Mouse (Mus musculus) R1 (cell line): ENCODE results near the gene Nat8.
A peak's percentile ranks its signal among the peaks of the same experiment; 100 is the strongest.
"Not testable (repeated sequence)": the region's sequence is repeated elsewhere in the genome, so short reads cannot be mapped to it uniquely, and the experiment has no call there.

Source experiments
- DNase-seq: peaks from one replicate; pipeline ENCODE4 v3.0.0-alpha.2; 2018; ENCODE audit warnings: low read depth, low spot score

Nat8 gene

GRCm38 (mm10) chr6:85831796-85832321 lies at the start of gene Nat8:
Gene Nat8 (minus strand): TSS chr6:85832082.
- no peak for DNase-seq

- DNase-seq = not testable (repeated sequence)
Observed at GRCm38 (mm10) chr6:85869006-85869405, 37.1 kb upstream of the Nat8 start, which contains the start of gene Nat8f2. Gene Nat8f2 (minus strand): TSS chr6:85869158.

- DNase-seq = no peak
Observed at GRCm38 (mm10) chr6:85867726-85868690, 36.1 kb upstream of the Nat8 start.

GRCm38 (mm10) chr6:85866995-85867394 lies 35.1 kb upstream of the Nat8 start:
- not testable (repeated sequence) for DNase-seq

GRCm38 (mm10) chr6:85866166-85866565 lies 34.3 kb upstream of the Nat8 start:
- not testable (repeated sequence) for DNase-seq

GRCm38 (mm10) chr6:85864900-85865639 lies 33.2 kb upstream of the Nat8 start:
- DNase-seq = not testable (repeated sequence)

GRCm38 (mm10) chr6:85863840-85864239 lies 32.0 kb upstream of the Nat8 start:
- DNase-seq = no peak

GRCm38 (mm10) chr6:85863136-85863535 lies 31.3 kb upstream of the Nat8 start:
- DNase-seq = no peak

GRCm38 (mm10) chr6:85862565-85862964 lies 30.7 kb upstream of the Nat8 start:
- DNase-seq = no peak

- DNase-seq = no peak
Observed at GRCm38 (mm10) chr6:85861247-85861646, 29.4 kb upstream of the Nat8 start.

GRCm38 (mm10) chr6:85856194-85856678 lies 24.4 kb upstream of the Nat8 start:
- no peak for DNase-seq

- no peak for DNase-seq
Observed at GRCm38 (mm10) chr6:85853481-85853880, 21.6 kb upstream of the Nat8 start.

GRCm38 (mm10) chr6:85851062-85851773 lies 19.3 kb upstream of the Nat8 start:
- DNase-seq = no peak

- peak; percentile 80 for DNase-seq
Observed at GRCm38 (mm10) chr6:85849240-85849639, 17.4 kb upstream of the Nat8 start.

- DNase-seq = peak; percentile 38
Observed at GRCm38 (mm10) chr6:85848140-85848539, 16.3 kb upstream of the Nat8 start.

GRCm38 (mm10) chr6:85846921-85847320 lies 15.0 kb upstream of the Nat8 start:
- no peak for DNase-seq

GRCm38 (mm10) chr6:85843677-85844458 lies 12.0 kb upstream of the Nat8 start:
- DNase-seq = peak; percentile 79

- DNase-seq = no peak
Observed at GRCm38 (mm10) chr6:85839982-85840381, 8.1 kb upstream of the Nat8 start.

GRCm38 (mm10) chr6:85838674-85839073 lies 6.8 kb upstream of the Nat8 start:
- no peak for DNase-seq

- peak; percentile 49 for DNase-seq
Observed at GRCm38 (mm10) chr6:85837307-85837706, 5.4 kb upstream of the Nat8 start.
